Mouse (Mus musculus) intestine, embryonic 16.5 days (tissue): ENCODE results near the gene Prkg1. TPM values are rescaled to one million over a fixed set of nuclear protein-coding genes. Genes with fewer than 3 reads are reported as not detected.

Experiments
- ATAC-seq: fragments of 200-750 bp; cut with Nextera tagmentation; 2 replicates; pipeline ENCODE4 v1.8.0; 2017; ENCODE audit warnings: moderate TSS enrichment, moderate library complexity
- H3K27ac ChIP-seq: fragments of 300-500 bp; sonication (generic); 2 replicates; pipeline ENCODE4 v1.5.1; 2014; ENCODE audit warnings: mild to moderate bottlenecking, low read length
- H3K27me3 ChIP-seq: fragments of 300-500 bp; sonication (generic); replicated peaks from 2 replicates; pipeline ENCODE4 v1.6.1; 2014; ENCODE audit warnings: low read length, control low read depth, mixed read lengths; ENCODE audit not compliant: control insufficient read depth, insufficient read depth
- H3K36me3 ChIP-seq: fragments of 300-500 bp; sonication (generic); 2 replicates; pipeline ENCODE4 v1.6.1; 2014; ENCODE audit warnings: low read length, control low read depth; ENCODE audit not compliant: control insufficient read depth, insufficient read depth
- H3K4me1 ChIP-seq: fragments of 300-500 bp; sonication (generic); 2 replicates; pipeline ENCODE4 v1.6.1; 2014; ENCODE audit warnings: low read length, control low read depth, mixed read lengths; ENCODE audit not compliant: control insufficient read depth, insufficient read depth
- H3K4me2 ChIP-seq: fragments of 300-500 bp; sonication (generic); 2 replicates; pipeline ENCODE4 v1.6.1; 2014; ENCODE audit warnings: low read depth, low read length, control low read depth
- H3K4me3 ChIP-seq: fragments of 300-500 bp; sonication (generic); 2 replicates; pipeline ENCODE4 v1.5.1; 2014; ENCODE audit warnings: mild to moderate bottlenecking, low read length
- H3K9ac ChIP-seq: fragments of 300-500 bp; sonication (generic); 2 replicates; pipeline ENCODE4 v1.6.1; 2014; ENCODE audit warnings: low read depth, low read length
- H3K9me3 ChIP-seq: fragments of 300-500 bp; sonication (generic); 2 replicates; pipeline ENCODE4 v1.6.1; 2016; ENCODE audit warnings: low read length, control low read depth; ENCODE audit not compliant: control insufficient read depth
- WGBS: fragments of 180-500 bp; shearing (Covaris S2); extraction: QIAGEN DNeasy Blood & Tissue Kit; methylation state at CpG from one replicate; pipeline ENCODE4 v1.1.7; 2014; 5-methylcytosine and 5-hydroxymethylcytosine counted together
- polyA plus RNA-seq: library from polyadenylated mRNA; unstranded; fragments of >200 nt; fragmentation: Nextera tagmentation; extraction: Ambion mirVana; gene quantifications from 2 replicates; pipeline ENCODE4 v1.2.1, GENCODE M21; 2015

The Prkg1 gene
- 6.3 and 6.6 TPM in 2 replicates for polyA plus RNA-seq

DNA sequence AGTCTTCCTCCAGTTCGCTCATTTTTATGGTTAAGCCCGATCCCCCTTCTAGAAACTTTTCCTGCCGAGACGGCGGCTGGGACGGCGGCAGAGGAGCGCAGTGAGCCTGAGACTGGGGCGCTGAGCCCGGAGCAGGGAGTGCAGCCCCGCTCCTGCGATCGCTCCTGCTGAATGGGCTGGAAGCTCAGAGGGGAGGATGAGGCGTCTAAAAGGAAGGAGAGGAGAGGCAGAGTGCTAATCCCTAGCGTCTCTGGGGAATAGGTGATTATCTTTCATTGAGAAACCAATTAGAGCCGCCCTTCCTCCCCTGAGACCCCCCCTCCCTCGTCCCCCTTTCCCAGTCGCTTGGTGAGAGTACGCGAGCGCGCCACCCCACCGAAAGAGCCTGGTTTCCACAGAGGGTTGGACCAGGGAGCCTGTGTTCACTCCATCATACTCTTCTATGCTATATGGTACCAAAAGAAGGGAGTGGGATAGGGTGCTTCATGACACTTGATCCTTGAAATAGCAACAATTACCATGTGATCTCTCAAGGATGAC is at the start of gene Prkg1:
Gene Prkg1 (minus strand): TSS at position 233 of the 540 bp plus-strand sequence.
- Histone ChIP-seq H3K4me2 (peak within 1 kb of the TSS; percentile 97), H3K36me3 (no peaks in the 10 kb centered on the region), H3K27ac (peak within 1 kb of the TSS; percentile 72), H3K27me3 (0 out of 2 replicates have a peak, but pooled peaks cover 2% of the 10 kb centered on the region), H3K4me3 (peak within 1 kb of the TSS; percentile 74), H3K4me1 (peaks cover 9% of the 10 kb centered on the region), H3K9ac (peak within 1 kb of the TSS; percentile 73), H3K9me3 (no peaks in the 10 kb centered on the region)
- WGBS, result under 1% methylated on average over 23 of the region's 23 CpGs
- ATAC-seq, result peak; percentile 64

- 76% methylated on average over 4 of the region's 4 CpGs for WGBS
- Histone ChIP-seq H3K27me3 (no peaks in the 10 kb centered on the region), H3K4me1 (no peaks in the 10 kb centered on the region), H3K9ac (no peak overlapping the region), H3K4me2 (no peak overlapping the region), H3K9me3 (no peaks in the 10 kb centered on the region), H3K27ac (no peak overlapping the region), H3K4me3 (no peak overlapping the region), H3K36me3 (no peaks in the 10 kb centered on the region)
- no peak for ATAC-seq
Observed at GRCm38 (mm10) chr19:31813087-31813486, 48.3 kb upstream of the Prkg1 start.

GRCm38 (mm10) chr19:31811371-31811770 is 46.5 kb upstream of the Prkg1 start:
- no peaks in the 10 kb centered on the region for H3K4me1 ChIP-seq
- H3K4me3 ChIP-seq, result no peak overlapping the region
- no peak for ATAC-seq
- no peaks in the 10 kb centered on the region for H3K9me3 ChIP-seq
- H3K27ac ChIP-seq, result no peak overlapping the region
- H3K4me2 ChIP-seq, result no peak overlapping the region
- no peaks in the 10 kb centered on the region for H3K27me3 ChIP-seq
- H3K36me3 ChIP-seq, result no peaks in the 10 kb centered on the region
- H3K9ac ChIP-seq, result no peak overlapping the region
- 33% methylated on average over 5 of the region's 5 CpGs for WGBS

DNA sequence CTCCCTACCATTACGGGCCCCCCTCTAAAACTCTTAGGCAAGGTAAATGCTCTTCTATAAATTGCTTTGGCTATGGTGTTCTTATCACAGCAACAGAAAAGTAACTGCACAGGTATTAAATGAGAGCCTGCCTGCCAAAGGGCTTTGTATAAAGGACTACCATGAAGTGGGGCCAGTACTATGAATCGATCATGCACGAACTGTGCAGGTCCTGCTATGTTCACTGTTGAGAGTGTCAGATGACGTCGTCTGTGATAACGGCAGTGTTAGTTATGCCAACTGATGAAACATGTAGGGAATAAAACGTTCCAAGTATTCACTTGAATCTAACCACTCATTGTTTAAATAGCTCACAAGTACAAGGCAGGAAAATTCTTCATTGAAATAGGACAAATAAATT is 40.6 kb upstream of the Prkg1 start:
- no peak for ATAC-seq
- Histone ChIP-seq H3K4me3 (no peak overlapping the region), H3K27ac (no peak overlapping the region), H3K9ac (no peak overlapping the region), H3K4me1 (no peaks in the 10 kb centered on the region), H3K4me2 (no peak overlapping the region), H3K9me3 (no peaks in the 10 kb centered on the region), H3K27me3 (no peaks in the 10 kb centered on the region), H3K36me3 (no peaks in the 10 kb centered on the region)
- WGBS, result 63% methylated on average over 7 of the region's 7 CpGs

GRCm38 (mm10) chr19:31795485-31796046 is 30.7 kb upstream of the Prkg1 start:
- no peak for ATAC-seq
- H3K9me3 ChIP-seq, result no peaks in the 10 kb centered on the region
- no peaks in the 10 kb centered on the region for H3K27me3 ChIP-seq
- H3K4me2 ChIP-seq, result no peak overlapping the region
- H3K4me3 ChIP-seq, result no peak overlapping the region
- H3K9ac ChIP-seq, result no peak overlapping the region
- H3K27ac ChIP-seq, result no peak overlapping the region
- no peaks in the 10 kb centered on the region for H3K4me1 ChIP-seq
- WGBS, result 66% methylated on average over 9 of the region's 9 CpGs
- H3K36me3 ChIP-seq, result no peaks in the 10 kb centered on the region

DNA sequence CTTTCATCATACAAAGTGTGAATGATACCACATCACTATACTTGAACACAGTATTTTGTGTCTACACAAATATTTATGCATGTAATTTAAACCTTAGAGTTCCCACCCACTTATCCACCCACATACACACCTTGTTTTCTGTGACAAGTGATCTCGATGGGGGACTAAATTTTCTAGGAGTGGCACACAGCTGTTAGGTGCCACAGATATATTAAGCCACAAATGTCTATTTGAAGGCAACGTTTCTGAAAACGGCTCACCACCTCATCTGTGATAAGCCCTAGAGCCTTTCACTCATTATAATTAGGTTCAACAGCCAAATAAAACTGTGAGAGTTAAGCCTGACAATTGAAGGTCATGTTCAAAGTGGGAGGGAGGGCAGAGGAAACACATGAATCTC is 26.9 kb upstream of the Prkg1 start:
- WGBS, result 59% methylated on average over 3 of the region's 3 CpGs
- Histone ChIP-seq H3K27ac (no peak overlapping the region), H3K4me2 (no peak overlapping the region), H3K9ac (no peak overlapping the region), H3K4me1 (no peaks in the 10 kb centered on the region), H3K36me3 (no peaks in the 10 kb centered on the region), H3K9me3 (no peaks in the 10 kb centered on the region), H3K27me3 (no peaks in the 10 kb centered on the region), H3K4me3 (no peak overlapping the region)
- ATAC-seq, result no peak

DNA sequence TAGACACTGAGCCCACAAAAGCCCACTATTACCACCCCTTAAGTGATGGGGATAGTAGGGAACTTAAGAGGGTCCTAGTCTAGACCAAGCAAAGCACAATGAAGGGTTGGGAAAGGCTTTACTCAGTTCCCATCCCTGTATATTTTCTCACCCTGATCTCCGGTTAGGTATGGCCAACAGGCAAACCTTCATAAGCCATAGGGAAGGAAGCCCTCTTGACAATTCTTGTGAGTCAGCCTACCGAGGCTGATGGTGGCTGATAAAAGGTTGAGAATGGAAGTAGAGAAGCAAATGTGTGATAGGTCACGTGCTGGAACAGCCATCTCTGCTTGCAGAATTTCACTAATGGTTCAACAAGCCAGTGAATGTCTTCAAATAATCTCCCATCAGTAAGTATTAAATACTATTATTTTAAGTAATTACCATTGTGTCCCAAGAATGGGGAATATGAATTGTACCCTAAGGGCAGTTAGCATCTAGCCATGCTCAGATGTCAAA is 16.7 kb upstream of the Prkg1 start:
- H3K4me2 ChIP-seq, result no peak overlapping the region
- WGBS, result 88% methylated on average over 3 of the region's 3 CpGs
- H3K27ac ChIP-seq, result no peak overlapping the region
- no peaks in the 10 kb centered on the region for H3K36me3 ChIP-seq
- no peak overlapping the region for H3K4me3 ChIP-seq
- no peaks in the 10 kb centered on the region for H3K27me3 ChIP-seq
- ATAC-seq, result no peak
- no peak overlapping the region for H3K9ac ChIP-seq
- no peaks in the 10 kb centered on the region for H3K4me1 ChIP-seq
- H3K9me3 ChIP-seq, result no peaks in the 10 kb centered on the region

DNA sequence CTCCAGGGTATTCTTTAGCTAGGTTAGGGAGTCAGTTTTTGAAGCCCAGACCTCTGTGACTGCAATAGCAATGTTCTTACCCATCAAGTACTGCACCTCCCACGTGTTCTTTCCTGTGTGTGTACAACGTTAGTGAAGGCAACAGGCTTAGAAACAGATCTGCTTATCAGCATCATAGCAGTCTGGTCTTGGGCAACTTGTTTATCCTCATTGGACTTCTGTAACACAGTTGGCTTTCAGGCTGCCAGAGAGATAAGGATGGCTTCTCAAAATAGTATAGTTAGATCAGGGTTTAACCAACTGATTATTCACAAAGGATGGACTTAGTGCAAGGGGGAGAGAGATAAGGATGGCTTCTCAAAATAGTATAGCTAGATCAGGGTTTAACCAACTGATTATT is 16.2 kb upstream of the Prkg1 start:
- peak; percentile 59 for ATAC-seq
- Histone ChIP-seq H3K9me3 (no peaks in the 10 kb centered on the region), H3K36me3 (no peaks in the 10 kb centered on the region), H3K27ac (no peak overlapping the region), H3K9ac (no peak overlapping the region), H3K27me3 (no peaks in the 10 kb centered on the region), H3K4me2 (no peak overlapping the region), H3K4me3 (no peak overlapping the region), H3K4me1 (no peaks in the 10 kb centered on the region)
- WGBS, result 35% methylated on average over 2 of the region's 2 CpGs

- no peak overlapping the region for H3K4me2 ChIP-seq
- no peak for ATAC-seq
- no peaks in the 10 kb centered on the region for H3K27me3 ChIP-seq
- H3K27ac ChIP-seq, result no peak overlapping the region
- WGBS, result 86% methylated on average over 1 of the region's 1 CpGs
- H3K9me3 ChIP-seq, result no peaks in the 10 kb centered on the region
- no peak overlapping the region for H3K4me3 ChIP-seq
- no peaks in the 10 kb centered on the region for H3K4me1 ChIP-seq
- no peak overlapping the region for H3K9ac ChIP-seq
- no peaks in the 10 kb centered on the region for H3K36me3 ChIP-seq
Observed at GRCm38 (mm10) chr19:31780222-31780621, 15.4 kb upstream of the Prkg1 start.

- Histone ChIP-seq H3K36me3 (no peaks in the 10 kb centered on the region), H3K27me3 (no peaks in the 10 kb centered on the region), H3K4me3 (no peak overlapping the region), H3K9ac (no peak overlapping the region), H3K4me2 (no peak overlapping the region), H3K27ac (no peak overlapping the region), H3K4me1 (no peaks in the 10 kb centered on the region), H3K9me3 (no peaks in the 10 kb centered on the region)
- no peak for ATAC-seq
- WGBS, result 66% methylated on average over 4 of the region's 4 CpGs
Observed at GRCm38 (mm10) chr19:31779021-31779420, 14.2 kb upstream of the Prkg1 start.
